Mouse (Mus musculus) neural tube, embryonic 14.5 days (tissue): ENCODE results near the gene Rnf185. TPM values are rescaled to one million over a fixed set of nuclear protein-coding genes. Genes with fewer than 3 reads are reported as not detected.

Experiments used
- ATAC-seq: fragments of 200-750 bp; cut with Nextera tagmentation; 2 replicates; pipeline ENCODE4 v1.8.0; 2017; ENCODE audit warnings: low read depth, mild to moderate bottlenecking, moderate TSS enrichment, moderate library complexity
- H3K27ac ChIP-seq: fragments of 300-500 bp; sonication (generic); 2 replicates; pipeline ENCODE4 v1.5.1; 2014; ENCODE audit warnings: low read depth, mild to moderate bottlenecking, control low read depth, low read length, moderate library complexity, mixed read lengths
- H3K27me3 ChIP-seq: fragments of 300-500 bp; sonication (generic); 2 replicates; pipeline ENCODE4 v1.6.1; 2014; ENCODE audit warnings: low read length; ENCODE audit not compliant: control insufficient read depth, insufficient read depth
- H3K36me3 ChIP-seq: fragments of 300-500 bp; sonication (generic); 2 replicates; pipeline ENCODE4 v1.6.1; 2014; ENCODE audit warnings: low read length, mixed read lengths; ENCODE audit not compliant: control insufficient read depth, insufficient read depth
- H3K4me1 ChIP-seq: fragments of 300-500 bp; sonication (generic); 2 replicates; pipeline ENCODE4 v1.6.1; 2014; ENCODE audit warnings: low read length; ENCODE audit not compliant: control insufficient read depth, insufficient read depth
- H3K4me2 ChIP-seq: fragments of 300-500 bp; sonication (generic); 2 replicates; pipeline ENCODE4 v1.6.1; 2014; ENCODE audit warnings: mild to moderate bottlenecking, low read depth, low read length, control low read depth
- H3K4me3 ChIP-seq: fragments of 300-500 bp; sonication (generic); 2 replicates; pipeline ENCODE4 v1.5.1; 2014; ENCODE audit warnings: low read depth, low read length, control low read depth, mixed read lengths
- H3K9ac ChIP-seq: fragments of 300-500 bp; sonication (generic); replicated peaks from 2 replicates; pipeline ENCODE4 v1.6.1; 2014; ENCODE audit warnings: low read depth, mild to moderate bottlenecking, control low read depth, low read length, mixed read lengths
- H3K9me3 ChIP-seq: fragments of 300-500 bp; sonication (generic); 2 replicates; pipeline ENCODE4 v1.6.1; 2016; ENCODE audit warnings: low read length; ENCODE audit not compliant: control insufficient read depth
- WGBS: fragments of 180-500 bp; shearing (Covaris S2); extraction: QIAGEN DNeasy Blood & Tissue Kit; methylation state at CpG from one replicate; pipeline ENCODE4 v1.1.7; 2014; 5-methylcytosine and 5-hydroxymethylcytosine counted together
- polyA plus RNA-seq: library from polyadenylated mRNA; unstranded; fragments of >200 nt; fragmentation: Nextera tagmentation; extraction: Ambion mirVana; gene quantifications from 2 replicates; pipeline ENCODE4 v1.2.1, GENCODE M21; 2014

Gene Rnf185
- polyA plus RNA-seq, 1 experiment from 2014 or later = 47.1 TPM

DNA sequence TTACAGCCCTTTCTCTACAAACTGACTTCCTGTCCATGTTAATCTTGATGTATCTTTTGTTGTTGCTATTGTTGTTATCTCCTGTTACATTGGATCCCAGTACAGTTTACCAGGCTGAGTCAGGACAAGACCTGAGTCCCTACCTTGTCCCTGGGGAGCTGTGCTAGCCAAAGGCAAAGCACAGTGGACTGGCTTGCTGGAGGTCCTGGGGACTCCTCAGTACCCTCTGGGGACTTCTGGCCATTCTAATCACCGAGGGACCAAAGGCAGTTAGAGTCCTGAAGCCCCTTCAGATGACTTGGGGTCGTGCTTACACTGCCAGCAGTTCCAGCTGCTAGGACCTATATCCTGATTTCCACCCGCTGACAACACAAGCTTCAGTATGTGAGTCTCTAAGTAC lies 2.3 kb upstream of the Rnf185 start:
- Histone ChIP-seq H3K9me3 (no peaks in the 10 kb centered on the region), H3K4me1 (peaks cover 22% of the 10 kb centered on the region), H3K27me3 (no peaks in the 10 kb centered on the region), H3K27ac (no peak overlapping the region), H3K36me3 (no peaks in the 10 kb centered on the region; the same call in 1 of the 2 replicates), H3K4me3 (no peak overlapping the region), H3K4me2 (no peak overlapping the region), H3K9ac (no peak overlapping the region)
- ATAC-seq = no peak
- 97% methylated on average over 3 of the region's 3 CpGs for WGBS

DNA sequence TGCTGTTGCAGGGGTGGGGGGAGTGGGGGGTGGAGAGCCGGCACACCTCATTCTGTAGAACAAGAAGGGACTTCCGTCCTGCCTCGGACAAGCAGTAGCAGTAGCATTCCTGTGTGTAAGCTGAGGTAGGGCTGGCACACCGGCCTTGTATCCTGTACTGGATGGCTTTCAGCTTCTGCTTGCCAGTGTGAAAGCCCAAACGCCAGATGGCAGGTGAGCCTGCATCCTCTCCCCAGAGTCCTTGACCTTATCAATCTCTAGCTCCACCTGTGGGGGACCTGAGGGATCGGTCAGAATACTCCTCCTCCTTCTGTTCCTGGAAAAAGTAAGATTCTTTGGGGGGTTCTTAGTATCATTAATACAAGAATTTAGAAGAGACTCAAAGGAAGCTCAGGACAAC lies 1.3 kb upstream of the Rnf185 start:
- no peak for ATAC-seq
- H3K9ac ChIP-seq = no peak overlapping the region; the same call in 1 of the 2 replicates
- H3K4me3 ChIP-seq = peak overlapping the region; percentile 88; the same call in 1 of the 2 replicates
- WGBS = 76% methylated on average over 6 of the region's 6 CpGs
- H3K27ac ChIP-seq = no peak overlapping the region
- peaks cover 22% of the 10 kb centered on the region for H3K4me1 ChIP-seq
- H3K36me3 ChIP-seq = no peaks in the 10 kb centered on the region; the same call in 1 of the 2 replicates
- H3K9me3 ChIP-seq = no peaks in the 10 kb centered on the region
- no peaks in the 10 kb centered on the region for H3K27me3 ChIP-seq
- H3K4me2 ChIP-seq = peak overlapping the region; percentile 75

DNA sequence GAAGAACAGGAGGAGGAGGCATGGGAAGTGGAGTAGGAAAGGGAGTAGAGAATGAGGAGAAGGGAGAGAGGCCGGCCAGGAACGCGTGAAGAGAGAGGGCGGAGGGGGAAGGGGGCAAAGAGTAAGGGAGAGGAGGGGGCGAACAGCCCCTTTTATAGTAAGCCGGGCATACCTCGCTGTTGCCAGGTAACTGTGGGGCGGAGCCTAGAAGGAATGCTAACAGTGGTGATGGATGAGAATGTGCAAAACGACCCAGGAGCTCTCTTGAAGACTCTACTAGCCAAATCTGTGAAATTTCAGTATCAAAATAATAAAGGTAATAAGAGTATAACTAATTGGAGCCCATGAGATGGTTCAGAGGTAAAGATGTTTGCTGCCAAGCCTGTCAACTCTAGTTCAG lies 606 bp upstream of the Rnf185 start:
- Histone ChIP-seq H3K36me3 (no peaks in the 10 kb centered on the region; the same call in 1 of the 2 replicates), H3K4me1 (peaks cover 22% of the 10 kb centered on the region), H3K9me3 (no peaks in the 10 kb centered on the region), H3K27me3 (no peaks in the 10 kb centered on the region), H3K4me3 (peak overlapping the region; percentile 88), H3K9ac (peak overlapping the region; percentile 93), H3K27ac (peak overlapping the region; percentile 91), H3K4me2 (peak overlapping the region; percentile 75)
- peak; percentile 64 for ATAC-seq
- whole genome bisulfite sequencing = 1% methylated on average over 9 of the region's 9 CpGs

- WGBS = under 1% methylated on average over 20 of the region's 20 CpGs
- Histone ChIP-seq H3K4me3 (peak overlapping the region; percentile 88), H3K4me1 (peaks cover 22% of the 10 kb centered on the region), H3K27ac (peak overlapping the region; percentile 91), H3K27me3 (no peaks in the 10 kb centered on the region), H3K36me3 (no peaks in the 10 kb centered on the region; the same call in 1 of the 2 replicates), H3K9ac (peak overlapping the region; percentile 93), H3K4me2 (peak overlapping the region; percentile 66), H3K9me3 (no peaks in the 10 kb centered on the region)
- ATAC-seq = no peak; the same call in 1 of the 2 replicates
Measured at GRCm38 (mm10) chr11:3451701-3452163, 431 bp downstream of the Rnf185 start.

GRCm38 (mm10) chr11:3444875-3445274 lies 7.3 kb downstream of the Rnf185 start:
- no peaks in the 10 kb centered on the region for H3K9me3 ChIP-seq
- no peak overlapping the region for H3K9ac ChIP-seq
- no peaks in the 10 kb centered on the region for H3K27me3 ChIP-seq
- 93% methylated on average over 8 of the region's 8 CpGs for WGBS
- H3K36me3 ChIP-seq = no peaks in the 10 kb centered on the region
- no peak for ATAC-seq
- H3K4me1 ChIP-seq = peaks cover under 1% of the 10 kb centered on the region; the same call in 1 of the 2 replicates
- H3K4me3 ChIP-seq = no peak overlapping the region
- H3K27ac ChIP-seq = no peak overlapping the region
- no peak overlapping the region for H3K4me2 ChIP-seq

- 95% methylated on average over 2 of the region's 2 CpGs for WGBS
- ATAC-seq = no peak
- no peaks in the 10 kb centered on the region for H3K9me3 ChIP-seq
Measured at GRCm38 (mm10) chr11:3443091-3443490, 9.1 kb downstream of the Rnf185 start.

GRCm38 (mm10) chr11:3442677-3443076 lies 9.5 kb downstream of the Rnf185 start:
- WGBS = 65% methylated on average over 4 of the region's 4 CpGs
- H3K36me3 ChIP-seq = no peaks in the 10 kb centered on the region
- ATAC-seq = no peak
- no peak overlapping the region for H3K27ac ChIP-seq
- H3K4me3 ChIP-seq = no peak overlapping the region
- no peak overlapping the region for H3K9ac ChIP-seq
- H3K4me2 ChIP-seq = no peak overlapping the region
- no peaks in the 10 kb centered on the region for H3K27me3 ChIP-seq
- no peaks in the 10 kb centered on the region for H3K4me1 ChIP-seq
- H3K9me3 ChIP-seq = no peaks in the 10 kb centered on the region

More at GRCm38 (mm10) chr11:3443091-3443490, 9.1 kb downstream of the Rnf185 start:
- Histone ChIP-seq H3K4me1 (no peaks in the 10 kb centered on the region), H3K27ac (no peak overlapping the region), H3K36me3 (no peaks in the 10 kb centered on the region), H3K4me3 (no peak overlapping the region), H3K9ac (no peak overlapping the region), H3K4me2 (no peak overlapping the region), H3K27me3 (no peaks in the 10 kb centered on the region)

DNA sequence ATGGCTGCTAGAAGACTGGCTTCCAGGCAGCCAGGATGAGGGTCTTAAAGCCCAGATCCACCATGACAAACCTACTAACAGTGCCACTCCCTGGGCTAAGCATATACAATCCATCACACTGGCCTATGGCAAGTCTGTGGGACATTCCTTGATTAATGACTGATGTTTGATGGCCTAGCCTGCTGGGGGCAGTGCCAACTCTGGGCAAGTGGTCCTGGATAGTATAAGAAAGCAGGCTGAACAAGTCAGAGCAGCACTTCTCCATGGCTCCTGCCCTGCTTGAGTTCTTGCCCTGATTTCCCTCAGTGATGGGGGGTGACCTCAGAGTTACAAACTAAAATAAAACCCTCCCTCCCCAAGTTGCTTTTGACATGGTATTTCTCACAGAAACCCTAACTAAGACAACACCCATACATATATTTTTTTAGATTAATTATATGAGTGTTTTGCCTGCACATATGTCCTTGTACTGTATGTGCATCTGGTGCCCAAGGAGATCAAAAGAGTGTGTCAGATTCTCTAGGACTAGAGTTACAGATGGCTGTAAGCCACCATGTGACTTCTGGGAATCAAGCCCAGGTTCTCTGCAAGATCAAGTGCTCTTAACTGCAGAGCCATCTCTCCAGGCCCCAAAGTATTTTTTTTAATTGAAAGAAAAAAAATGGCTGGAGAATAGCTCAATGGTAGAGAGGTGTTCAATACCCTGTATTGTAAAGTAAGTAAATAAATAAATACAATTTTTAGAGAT lies 10.3 kb downstream of the Rnf185 start:
- Histone ChIP-seq H3K27ac (no peak overlapping the region), H3K4me1 (no peaks in the 10 kb centered on the region), H3K9ac (no peak overlapping the region), H3K4me3 (no peak overlapping the region), H3K9me3 (no peaks in the 10 kb centered on the region), H3K4me2 (no peak overlapping the region), H3K36me3 (no peaks in the 10 kb centered on the region), H3K27me3 (no peaks in the 10 kb centered on the region)
- ATAC-seq = no peak

DNA sequence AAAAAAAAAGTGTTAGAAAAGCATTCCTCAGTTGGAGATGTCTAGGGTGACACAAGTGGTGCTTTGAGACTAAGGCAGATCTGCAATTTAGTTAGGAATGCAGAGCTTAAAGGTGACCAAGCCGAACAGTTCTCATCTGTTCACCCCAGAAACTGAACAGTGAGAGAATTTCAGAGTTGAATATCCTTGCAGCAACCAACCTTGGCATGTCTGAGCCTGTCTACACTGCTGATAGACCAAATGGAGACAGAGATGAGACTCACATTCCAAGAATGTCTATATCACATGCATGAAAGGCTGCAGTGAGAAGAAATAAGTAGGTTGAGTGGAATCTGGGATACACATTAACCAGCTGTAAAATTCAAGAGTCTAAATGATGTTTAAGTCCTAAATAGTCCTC lies 14.5 kb downstream of the Rnf185 start:
- Histone ChIP-seq H3K36me3 (no peaks in the 10 kb centered on the region), H3K4me1 (no peaks in the 10 kb centered on the region), H3K9ac (no peak overlapping the region), H3K4me2 (no peak overlapping the region), H3K4me3 (no peak overlapping the region), H3K27me3 (no peaks in the 10 kb centered on the region), H3K9me3 (no peaks in the 10 kb centered on the region), H3K27ac (no peak overlapping the region)
- 91% methylated on average over 1 of the region's 1 CpGs for WGBS
- no peak for ATAC-seq
